Mouse (Mus musculus) thymus, postnatal 10 days (tissue): ENCODE results near the gene Tcf7l1.

Experiments
- DNase-seq, 2 experiments: peaks; one replicate each; pipeline ENCODE4 v3.0.0; 2021; ENCODE audit warnings: low spot score in 2 of 2

Tcf7l1 gene

DNA sequence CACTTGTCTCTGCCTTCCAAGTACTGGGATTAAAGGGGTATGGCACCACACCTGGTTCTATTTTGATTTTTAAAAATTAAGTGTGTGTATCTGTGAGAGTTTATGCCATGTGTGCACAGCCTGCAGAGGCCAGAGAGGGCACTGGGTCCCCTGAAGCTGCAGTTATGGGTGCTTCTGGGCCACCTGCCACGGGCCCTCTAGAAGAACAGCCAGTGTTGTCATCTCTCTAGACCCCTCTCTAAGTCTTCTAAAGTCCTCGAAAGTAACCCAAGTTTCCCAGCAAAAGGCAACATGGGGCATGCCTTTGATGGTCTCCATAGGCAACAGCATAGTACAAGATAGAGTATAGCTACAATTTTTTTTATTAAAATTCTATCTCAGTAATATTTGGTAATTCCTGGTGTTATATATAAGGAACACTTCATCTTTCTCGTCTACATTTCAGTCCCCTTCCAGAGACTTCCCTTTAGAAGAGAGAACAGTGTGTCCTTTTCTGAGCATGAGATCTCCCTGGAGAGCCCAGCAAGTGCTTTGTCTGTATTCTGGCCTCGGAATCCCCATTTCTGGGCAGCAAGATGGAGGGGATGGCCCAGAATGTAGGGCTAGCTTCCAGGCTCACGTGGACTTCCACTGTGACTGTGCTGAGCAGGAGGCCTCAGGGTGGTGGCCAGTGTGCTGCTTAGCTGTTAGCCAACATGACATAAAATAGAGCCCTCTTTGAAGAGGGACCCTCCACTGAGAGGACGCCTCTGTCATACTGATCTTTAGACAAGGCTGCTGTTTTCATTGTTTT is 195.8 kb downstream of the Tcf7l1 start:
- no peak for DNase-seq

DNA sequence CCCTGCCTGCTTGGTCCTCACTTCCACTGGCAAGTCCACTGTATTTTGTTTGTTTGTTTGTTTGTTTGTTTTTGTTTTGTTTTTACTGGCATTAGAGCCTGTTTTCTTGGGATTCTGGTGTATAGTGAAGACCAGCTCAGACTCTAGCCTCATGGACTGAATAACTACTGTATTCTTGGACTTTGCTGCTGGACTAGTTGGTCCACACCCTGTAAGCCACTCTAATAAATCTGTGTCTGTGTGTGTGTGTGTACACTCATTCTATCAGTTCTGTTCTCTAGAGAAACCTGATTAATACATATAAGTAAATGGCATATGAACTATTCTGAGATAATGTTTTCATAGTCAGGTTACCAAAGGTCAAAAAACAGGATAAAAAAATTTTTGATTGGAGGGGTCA is 198.9 kb downstream of the Tcf7l1 start:
- DNase-seq, result no peak

DNA sequence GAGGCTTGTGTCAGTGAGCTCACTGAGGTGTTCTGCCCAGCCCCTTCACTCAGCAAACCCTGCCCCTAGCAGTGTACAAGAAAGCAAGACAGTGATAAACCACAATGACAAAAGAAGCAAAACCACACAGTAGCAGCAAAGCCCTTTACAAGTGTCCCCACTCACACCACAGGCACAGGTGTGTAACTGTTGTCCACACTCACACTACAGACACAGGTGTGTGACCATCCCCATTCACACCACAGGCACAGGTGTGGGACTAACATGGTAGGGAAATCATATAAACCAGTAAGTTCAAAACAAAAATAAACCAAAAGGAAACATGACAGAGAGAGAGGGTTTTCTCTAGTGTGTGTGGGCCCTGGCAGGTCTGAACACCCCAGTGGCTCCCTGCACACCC is 200.7 kb downstream of the Tcf7l1 start:
- no peak for DNase-seq

DNA sequence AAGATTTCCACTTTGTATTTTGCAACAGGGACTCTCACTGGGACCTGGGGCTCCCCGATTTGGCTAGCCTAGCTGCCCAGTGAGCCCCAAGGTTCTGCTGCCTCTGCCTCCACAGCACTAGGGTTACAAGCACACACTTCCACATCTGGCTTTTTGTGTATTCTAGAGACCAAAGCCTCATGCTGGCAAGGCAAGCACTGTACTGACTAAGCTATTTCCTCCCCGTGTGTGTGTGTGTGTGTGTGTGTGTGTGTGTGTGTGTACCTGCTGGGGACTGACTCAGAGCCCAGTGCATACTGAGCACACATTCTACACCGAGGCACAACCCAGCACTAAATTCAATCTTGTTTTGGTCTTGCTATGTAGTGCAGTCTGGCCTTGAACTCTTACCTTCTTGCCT is 202.4 kb downstream of the Tcf7l1 start:
- no peak for DNase-seq

DNA sequence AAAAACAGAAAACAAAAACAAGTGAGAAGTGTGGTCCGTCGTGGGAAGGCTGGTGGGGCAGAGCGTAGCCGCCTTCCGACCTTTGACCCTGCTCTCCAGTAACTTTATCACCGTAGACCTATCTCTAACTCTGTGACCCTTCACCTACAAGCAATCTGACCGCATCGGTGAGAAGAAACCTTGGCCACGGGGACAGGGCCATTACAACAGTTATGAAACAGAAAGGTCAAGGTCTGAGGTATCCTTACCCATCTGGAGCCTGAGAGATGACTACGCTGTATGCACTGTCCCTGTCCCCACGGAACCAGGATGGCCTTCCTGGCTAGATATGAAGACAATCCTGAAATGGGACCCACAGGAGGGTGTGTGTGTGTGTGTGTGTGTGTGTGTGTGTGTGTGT is 204.9 kb downstream of the Tcf7l1 start:
- no peak for DNase-seq

DNA sequence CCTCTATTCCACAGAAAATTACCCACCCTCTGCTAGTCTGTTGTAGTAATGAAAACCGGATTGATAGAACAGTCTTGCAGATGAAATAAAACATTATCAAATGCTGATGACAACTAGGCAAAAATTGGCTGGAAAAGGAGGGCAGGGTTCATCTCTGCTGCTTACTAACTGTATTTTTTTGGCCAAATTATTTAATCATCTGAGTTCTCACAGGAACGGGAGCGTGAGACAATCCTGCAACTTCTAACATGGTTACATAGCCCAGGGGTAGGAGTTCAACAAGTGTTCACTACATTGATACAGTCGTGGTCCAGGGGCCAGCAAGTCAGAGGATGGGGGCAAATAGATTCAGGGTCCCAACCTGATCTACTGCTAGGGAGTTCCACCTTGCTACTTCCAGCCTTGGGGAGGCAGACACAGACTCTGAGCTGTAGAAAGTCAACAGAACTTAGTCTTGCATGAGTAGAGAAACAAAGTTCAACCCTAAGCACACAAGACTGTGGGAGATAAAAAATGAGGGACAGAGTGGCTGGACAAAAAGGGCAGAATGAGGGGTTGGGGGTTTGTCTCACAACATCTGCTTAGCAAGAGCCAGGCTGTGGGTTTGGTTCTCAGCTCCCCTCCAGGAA is 205.7 kb downstream of the Tcf7l1 start:
- no peak for DNase-seq

DNA sequence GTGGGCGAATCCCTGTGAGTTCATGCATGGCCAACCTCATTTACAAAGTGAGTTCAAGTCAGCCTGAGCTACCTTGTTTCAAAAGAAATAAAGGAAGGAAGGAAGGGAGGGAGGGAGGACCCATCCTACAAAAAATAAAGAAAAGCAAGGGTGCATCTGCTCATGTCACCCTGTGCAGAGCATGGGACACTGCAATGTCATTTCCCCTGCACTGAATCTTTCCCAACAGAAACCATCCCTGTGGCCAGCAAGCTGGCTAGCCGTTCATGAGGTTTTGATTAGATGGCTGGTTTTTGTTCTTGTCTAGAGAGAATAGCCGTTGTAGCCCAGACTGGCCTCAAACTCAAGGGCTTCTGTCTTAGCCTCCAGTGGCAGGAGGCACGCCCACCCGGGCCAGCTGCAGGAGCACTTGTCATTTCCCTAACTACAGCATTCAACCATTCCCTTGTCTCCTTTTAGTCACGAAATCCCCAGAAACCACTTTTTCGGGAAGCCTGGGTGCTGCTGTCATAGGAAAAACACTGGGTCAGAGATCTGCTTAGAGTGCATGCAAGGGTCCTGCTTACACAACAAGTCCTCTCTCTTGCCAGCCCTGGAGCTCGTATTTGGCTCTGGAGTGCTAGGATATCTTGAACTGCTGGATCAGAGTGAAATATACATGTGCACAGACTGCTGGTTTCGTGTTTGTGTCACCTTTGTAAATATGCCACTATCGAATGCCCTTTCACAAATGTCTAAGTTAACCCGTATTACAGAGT is 207.2 kb downstream of the Tcf7l1 start:
- DNase-seq, result no peak
